8 mouse cellular contexts compared by ENCODE assay signal in the genomic region with DNA sequence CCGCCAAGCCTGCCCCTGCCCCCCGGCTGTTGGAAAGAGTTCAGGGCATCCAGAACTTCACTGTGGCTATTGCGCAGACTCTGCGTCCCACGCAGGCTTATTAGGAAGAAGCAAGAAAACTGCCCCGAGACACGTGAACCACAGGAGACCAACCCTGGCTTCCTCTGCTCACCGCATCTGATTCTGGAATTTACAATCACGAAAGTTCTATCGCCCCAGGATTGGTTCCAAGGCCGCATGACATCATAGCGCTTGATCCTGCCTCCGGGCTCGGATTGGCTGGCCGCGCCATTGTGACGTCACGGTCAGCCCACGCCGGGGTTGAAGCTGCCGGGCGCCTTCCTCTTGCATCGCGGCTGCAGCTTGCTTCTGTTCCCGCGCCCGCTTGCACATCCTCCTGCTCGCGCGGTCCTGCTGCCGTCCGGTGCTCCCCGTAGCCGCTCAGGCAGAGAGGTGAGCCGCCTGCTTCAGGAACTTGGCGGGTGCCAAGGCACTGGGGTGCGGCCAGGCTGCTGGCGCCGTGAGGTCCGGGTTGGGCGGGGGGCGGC. TPM values are rescaled to one million over a fixed set of nuclear protein-coding genes. Genes with fewer than 3 reads are reported as not detected.
DNase-seq lines count a peak whose midpoint lies in the region; ATAC-seq lines count a peak whose summit lies in the region.

Gene Elovl5 (plus strand): TSS at position 291 of the 548 bp plus-strand sequence.

- H3K4me2 ChIP-seq in heart, embryonic 13.5 days, result peak within 1 kb of the TSS; percentile 90
- peak within 1 kb of the TSS; percentile 100 for H3K4me2 ChIP-seq in liver, embryonic 12.5 days
- H3K4me2 ChIP-seq in stomach, embryonic 15.5 days, result peak within 1 kb of the TSS; percentile 91

- ATAC-seq in heart, embryonic 13.5 days (ENCODE audit: extremely low read depth, insufficient number of reproducible peaks, low FRiP score, low TSS enrichment), result peak; percentile 74
- peak; percentile 87 for ATAC-seq in liver, embryonic 12.5 days
- ATAC-seq in stomach, embryonic 15.5 days (ENCODE audit: insufficient read depth, low FRiP score, low read depth), result peak; percentile 89

- peak within 1 kb of the TSS; percentile 90 for H3K9ac ChIP-seq in heart, embryonic 13.5 days
- peak within 1 kb of the TSS; percentile 78 for H3K9ac ChIP-seq in liver, embryonic 12.5 days
- H3K9ac ChIP-seq in stomach, embryonic 15.5 days, result peak within 1 kb of the TSS; percentile 68

- peaks cover 11% of the 10 kb centered on the region; the same call in 1 of the 2 replicates for H3K4me1 ChIP-seq in brown adipose tissue, adult 24 weeks (ENCODE audit: control insufficient read depth, insufficient read depth, insufficient read length, low read length)
- H3K4me1 ChIP-seq in heart, embryonic 13.5 days, result peaks cover 45% of the 10 kb centered on the region
- H3K4me1 ChIP-seq in liver, embryonic 12.5 days, result peaks cover 41% of the 10 kb centered on the region
- peaks cover 16% of the 10 kb centered on the region for H3K4me1 ChIP-seq in stomach, embryonic 15.5 days

- H3K27me3 ChIP-seq in heart, embryonic 13.5 days (replicated peaks), result no peaks in the 10 kb centered on the region
- H3K27me3 ChIP-seq in liver, embryonic 12.5 days (replicated peaks), result no peaks in the 10 kb centered on the region
- no peaks in the 10 kb centered on the region for H3K27me3 ChIP-seq in stomach, embryonic 15.5 days (replicated peaks)

- H3K36me3 ChIP-seq in heart, embryonic 13.5 days, result no peaks in the 10 kb centered on the region; the same call in 1 of the 2 replicates
- no peaks in the 10 kb centered on the region for H3K36me3 ChIP-seq in liver, embryonic 12.5 days
- no peaks in the 10 kb centered on the region for H3K36me3 ChIP-seq in stomach, embryonic 15.5 days

- peak within 1 kb of the TSS; percentile 72 for H3K27ac ChIP-seq in brown adipose tissue, adult 24 weeks (replicated peaks; ENCODE audit: low read depth, low read length)
- peak within 1 kb of the TSS; percentile 93 for H3K27ac ChIP-seq in heart, embryonic 13.5 days (replicated peaks)
- H3K27ac ChIP-seq in liver, embryonic 12.5 days, result peak within 1 kb of the TSS; percentile 73
- peak within 1 kb of the TSS; percentile 88 for H3K27ac ChIP-seq in stomach, embryonic 15.5 days

- peak within 1 kb of the TSS; percentile 76 for H3K4me3 ChIP-seq in brown adipose tissue, adult 24 weeks (ENCODE audit: insufficient read depth, low read depth, low read length)
- H3K4me3 ChIP-seq in heart, embryonic 13.5 days, result peak within 1 kb of the TSS; percentile 93
- H3K4me3 ChIP-seq in liver, embryonic 12.5 days, result peak within 1 kb of the TSS; percentile 83
- H3K4me3 ChIP-seq in stomach, embryonic 15.5 days (replicated peaks), result peak within 1 kb of the TSS; percentile 92

- peak; percentile 98 for DNase-seq in CD4-positive, CD25-positive, alpha-beta regulatory T cell, adult 2 months (ENCODE audit: low read depth, low spot score)
- peak; percentile 39 for DNase-seq in fat pad, adult 2 months (ENCODE audit: extremely low read depth, low read depth, low spot score)
- peak; percentile 98 for DNase-seq in kidney, postnatal 10 days
- peak; percentile 97 to 98 for DNase-seq in natural killer cell, adult 2 months (ENCODE audit: low spot score in 2 of 2)

- 0% methylated on average over 42 of the region's 42 CpGs for WGBS in heart, embryonic 13.5 days
- WGBS in liver, embryonic 12.5 days (ENCODE audit: insufficient replicate concordance), result under 1% methylated on average over 42 of the region's 42 CpGs
- under 1% methylated on average over 42 of the region's 42 CpGs for WGBS in stomach, embryonic 15.5 days

- no peaks in the 10 kb centered on the region for H3K9me3 ChIP-seq in heart, embryonic 13.5 days
- no peaks in the 10 kb centered on the region for H3K9me3 ChIP-seq in liver, embryonic 12.5 days (replicated peaks)
- H3K9me3 ChIP-seq in stomach, embryonic 15.5 days, result no peaks in the 10 kb centered on the region

RNA-seq across cellular contexts. Expression of gene Elovl5, which starts in this region (rescaled TPM):
- polyA plus RNA-seq in brown adipose tissue, adult 24 weeks (2012; ENCODE audit: insufficient read depth, insufficient read length, missing spikeins), result 85.7 and 123 TPM in 2 replicates
- polyA plus RNA-seq in heart, embryonic 13.5 days (2015; fragmentation: Nextera tagmentation; extraction: Ambion mirVana), result 65.2 and 69.6 TPM in 2 replicates
- polyA plus RNA-seq in liver, embryonic 12.5 days (2016; fragmentation: Nextera tagmentation; extraction: Ambion mirVana), result 28.1 and 28.8 TPM in 2 replicates
- polyA plus RNA-seq in stomach, embryonic 15.5 days (2015; fragmentation: Nextera tagmentation; extraction: Ambion mirVana), result 63.8 and 67.6 TPM in 2 replicates

Comparison
In these comparisons a context has a peak if more than half of its experiments do, and no peak if none do; other contexts are left out.
1. Peak in every context shown above with its lines: DNase-seq, ATAC-seq, H3K4me3 ChIP-seq and H3K27ac ChIP-seq.
2. DNase-seq: peak in every context shown above with its lines; median percentile 98 in CD4-positive, CD25-positive, alpha-beta regulatory T cell, adult 2 months; 98 in kidney, postnatal 10 days; 98 in natural killer cell, adult 2 months; 39 in fat pad, adult 2 months.